Mouse (Mus musculus) erythroblast, embryonic 14.5 days (primary cell): ENCODE measurements around the gene Paics.

Experiments
- GATA1 ChIP-seq: IDR thresholded peaks from 2 replicates; pipeline ENCODE4 v1.6.1; 2012; ENCODE audit warnings: low read length, inconsistent platforms, mixed read lengths
- TAL1 ChIP-seq: IDR thresholded peaks from 3 replicates; pipeline ENCODE4 v1.6.1; 2012; ENCODE audit warnings: low read length, inconsistent platforms, mixed read lengths

DNA sequence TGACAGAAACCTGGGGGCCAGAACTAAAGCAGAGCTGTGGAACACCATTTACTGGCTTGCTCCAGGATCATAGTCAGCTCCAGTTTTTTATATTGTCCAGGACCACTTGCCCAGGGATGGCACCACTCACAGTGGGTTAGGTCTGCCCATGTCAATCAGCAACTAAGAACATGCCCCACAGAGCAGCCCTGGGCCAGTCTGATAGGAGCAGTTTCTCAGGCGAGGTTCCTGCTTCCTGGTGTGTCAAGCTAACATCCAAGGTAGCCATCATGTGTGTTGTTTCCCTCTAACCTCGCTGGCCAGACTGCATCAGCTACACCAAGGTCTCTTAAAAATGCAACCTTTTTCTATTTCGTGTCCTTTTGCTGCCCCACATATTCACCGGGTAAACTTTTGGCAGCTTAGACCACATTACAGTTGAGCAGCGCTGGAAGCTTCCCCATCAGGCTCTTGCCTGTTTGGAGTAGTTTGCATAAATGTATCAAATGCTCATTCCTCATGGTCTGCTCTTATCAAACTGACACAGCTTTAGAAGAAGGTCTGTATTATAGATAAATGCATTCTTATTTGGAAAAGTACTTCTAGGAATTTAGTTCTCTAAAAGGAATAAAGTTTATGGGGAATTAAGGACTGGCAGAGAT, 42.2 kb downstream of the Paics start:
- TF ChIP-seq TAL1 (no peak), GATA1 (no peak)
